Mouse (Mus musculus) heart, embryonic 10.5 days (tissue): Measurements from ENCODE around the gene Bloc1s1. TPM values are rescaled to one million over a fixed set of nuclear protein-coding genes. Genes with fewer than 3 reads are reported as not detected.
A peak's percentile ranks its signal among the peaks of the same experiment; 100 is the strongest.

Experiments used
- DNase-seq: peaks from one replicate; pipeline ENCODE4 v3.0.0-alpha.2; 2017; ENCODE audit warnings: low spot score
- H3K27ac ChIP-seq: fragments of 300-500 bp; sonication (generic); 2 replicates; pipeline ENCODE4 v1.5.1; 2016; ENCODE audit warnings: mild to moderate bottlenecking
- H3K27me3 ChIP-seq: fragments of 300-500 bp; sonication (generic); 2 replicates; pipeline ENCODE4 v1.6.1; 2016; ENCODE audit warnings: mild to moderate bottlenecking; ENCODE audit not compliant: poor library complexity, insufficient read depth, severe bottlenecking
- H3K36me3 ChIP-seq: fragments of 300-500 bp; sonication (generic); 2 replicates; pipeline ENCODE4 v1.6.1; 2016; ENCODE audit warnings: mild to moderate bottlenecking, moderate library complexity
- H3K4me1 ChIP-seq: fragments of 300-500 bp; sonication (generic); 2 replicates; pipeline ENCODE4 v1.6.1; 2016; ENCODE audit warnings: mild to moderate bottlenecking
- H3K4me3 ChIP-seq: fragments of 300-500 bp; sonication (generic); 2 replicates; pipeline ENCODE4 v1.5.1; 2016; ENCODE audit warnings: mild to moderate bottlenecking, moderate library complexity
- H3K9me3 ChIP-seq: fragments of 300-500 bp; sonication (generic); 2 replicates; pipeline ENCODE4 v1.6.1; 2016; ENCODE audit warnings: mild to moderate bottlenecking, moderate library complexity
- whole genome bisulfite sequencing: fragments of 180-500 bp; shearing (Covaris S2); methylation state at CpG from one replicate; pipeline ENCODE4 v1.1.7; 2016; 5-methylcytosine and 5-hydroxymethylcytosine counted together
- polyA plus RNA-seq: library from polyadenylated mRNA; unstranded; fragments of >200 nt; fragmentation: Nextera tagmentation; extraction: Ambion mirVana; gene quantifications from 2 replicates; pipeline ENCODE4 v1.2.1, GENCODE M21; 2016

Bloc1s1 gene
- polyA plus RNA-seq, 1 experiment from 2014 or later = 194 TPM

GRCm38 (mm10) chr10:128923013-128923691, 683 bp downstream of the Bloc1s1 start:
- Histone ChIP-seq H3K36me3 (peaks cover 2% of the 10 kb centered on the region; the same call in 1 of the 2 replicates), H3K9me3 (no peaks in the 10 kb centered on the region), H3K27me3 (0 out of 2 replicates have a peak, but pooled peaks cover 10% of the 10 kb centered on the region), H3K27ac (peak overlapping the region; percentile 91), H3K4me3 (peak overlapping the region; percentile 87), H3K4me1 (peaks cover 42% of the 10 kb centered on the region)
- DNase-seq = peak; percentile 96
- under 1% methylated on average over 42 of the region's 42 CpGs for WGBS

GRCm38 (mm10) chr10:128922822-128923012, 1.1 kb downstream of the Bloc1s1 start, which contains the start of gene Rdh5:
Gene Rdh5 (minus strand): TSS chr10:128922888.
- Histone ChIP-seq H3K9me3 (no peaks in the 10 kb centered on the region), H3K27me3 (0 out of 2 replicates have a peak, but pooled peaks cover 5% of the 10 kb centered on the region), H3K4me1 (peaks cover 42% of the 10 kb centered on the region), H3K27ac (peak within 1 kb of the TSS; percentile 91), H3K4me3 (peak within 1 kb of the TSS; percentile 87), H3K36me3 (peaks cover 7% of the 10 kb centered on the region; the same call in 1 of the 2 replicates)
- 6% methylated on average over 1 of the region's 1 CpGs for WGBS
- DNase-seq = no peak

- Histone ChIP-seq H3K9me3 (no peaks in the 10 kb centered on the region), H3K27me3 (no peaks in the 10 kb centered on the region), H3K4me3 (peak overlapping the region; percentile 87), H3K4me1 (peaks cover 42% of the 10 kb centered on the region), H3K27ac (peak overlapping the region; percentile 91), H3K36me3 (peaks cover 12% of the 10 kb centered on the region)
- WGBS = 67% methylated on average over 16 of the region's 16 CpGs
- DNase-seq = no peak
These were observed 1.7 kb downstream of the Bloc1s1 start for GRCm38 (mm10) chr10:128921883-128922821.

- Histone ChIP-seq H3K9me3 (no peaks in the 10 kb centered on the region), H3K27me3 (no peaks in the 10 kb centered on the region), H3K4me3 (no peak overlapping the region), H3K27ac (no peak overlapping the region), H3K36me3 (peaks cover 21% of the 10 kb centered on the region), H3K4me1 (peaks cover 42% of the 10 kb centered on the region)
- WGBS = 68% methylated on average over 1 of the region's 1 CpGs
- no peak for DNase-seq
These were observed 2.6 kb downstream of the Bloc1s1 start for GRCm38 (mm10) chr10:128921251-128921650.

- H3K9me3 ChIP-seq = no peaks in the 10 kb centered on the region
- peaks cover 24% of the 10 kb centered on the region for H3K36me3 ChIP-seq
- no peak overlapping the region for H3K4me3 ChIP-seq
- WGBS = 65% methylated on average over 3 of the region's 3 CpGs
- no peak overlapping the region for H3K27ac ChIP-seq
- no peak for DNase-seq
- no peaks in the 10 kb centered on the region for H3K27me3 ChIP-seq
- peaks cover 42% of the 10 kb centered on the region for H3K4me1 ChIP-seq
These were observed 3.1 kb downstream of the Bloc1s1 start for GRCm38 (mm10) chr10:128920736-128921161.

- peaks cover 28% of the 10 kb centered on the region for H3K36me3 ChIP-seq
- WGBS = 80% methylated on average over 7 of the region's 7 CpGs
These were observed 3.9 kb downstream of the Bloc1s1 start for GRCm38 (mm10) chr10:128919966-128920365.

GRCm38 (mm10) chr10:128919203-128919631, 4.6 kb downstream of the Bloc1s1 start:
- DNase-seq = no peak
- no peak overlapping the region for H3K27ac ChIP-seq
- WGBS = 29% methylated on average over 6 of the region's 6 CpGs
- peaks cover 35% of the 10 kb centered on the region for H3K36me3 ChIP-seq
- H3K27me3 ChIP-seq = no peaks in the 10 kb centered on the region
- H3K4me3 ChIP-seq = no peak overlapping the region
- peaks cover 42% of the 10 kb centered on the region for H3K4me1 ChIP-seq
- H3K9me3 ChIP-seq = no peaks in the 10 kb centered on the region

More at GRCm38 (mm10) chr10:128919966-128920365, 3.9 kb downstream of the Bloc1s1 start:
- no peaks in the 10 kb centered on the region for H3K27me3 ChIP-seq
- H3K4me3 ChIP-seq = no peak overlapping the region
- no peak overlapping the region for H3K27ac ChIP-seq
- DNase-seq = no peak
- H3K4me1 ChIP-seq = peaks cover 42% of the 10 kb centered on the region
- no peaks in the 10 kb centered on the region for H3K9me3 ChIP-seq

GRCm38 (mm10) chr10:128918246-128918645, 5.6 kb downstream of the Bloc1s1 start:
- Histone ChIP-seq H3K36me3 (peaks cover 44% of the 10 kb centered on the region), H3K4me1 (peaks cover 36% of the 10 kb centered on the region), H3K27me3 (no peaks in the 10 kb centered on the region), H3K27ac (no peak overlapping the region), H3K4me3 (no peak overlapping the region), H3K9me3 (no peaks in the 10 kb centered on the region)
- WGBS = 79% methylated on average over 7 of the region's 7 CpGs
- no peak for DNase-seq

GRCm38 (mm10) chr10:128917400-128917799, 6.4 kb downstream of the Bloc1s1 start:
- WGBS = 89% methylated on average over 6 of the region's 6 CpGs
- H3K27me3 ChIP-seq = no peaks in the 10 kb centered on the region
- H3K4me1 ChIP-seq = peaks cover 37% of the 10 kb centered on the region
- H3K9me3 ChIP-seq = no peaks in the 10 kb centered on the region
- no peak for DNase-seq
- no peak overlapping the region for H3K27ac ChIP-seq
- peaks cover 53% of the 10 kb centered on the region for H3K36me3 ChIP-seq
- no peak overlapping the region for H3K4me3 ChIP-seq

GRCm38 (mm10) chr10:128916665-128917064, 7.2 kb downstream of the Bloc1s1 start:
- peaks cover 60% of the 10 kb centered on the region for H3K36me3 ChIP-seq
- H3K27me3 ChIP-seq = no peaks in the 10 kb centered on the region
- H3K27ac ChIP-seq = no peak overlapping the region
- no peaks in the 10 kb centered on the region for H3K9me3 ChIP-seq
- WGBS = 85% methylated on average over 3 of the region's 3 CpGs
- peaks cover 33% of the 10 kb centered on the region for H3K4me1 ChIP-seq
- no peak for DNase-seq
- H3K4me3 ChIP-seq = no peak overlapping the region

- 92% methylated on average over 2 of the region's 2 CpGs for WGBS
- no peaks in the 10 kb centered on the region for H3K9me3 ChIP-seq
- no peak overlapping the region for H3K27ac ChIP-seq
- no peaks in the 10 kb centered on the region for H3K27me3 ChIP-seq
- H3K36me3 ChIP-seq = peaks cover 67% of the 10 kb centered on the region
- DNase-seq = no peak
- H3K4me1 ChIP-seq = peaks cover 34% of the 10 kb centered on the region
- H3K4me3 ChIP-seq = no peak overlapping the region
These were observed 8.3 kb downstream of the Bloc1s1 start for GRCm38 (mm10) chr10:128915550-128915949.

- no peaks in the 10 kb centered on the region for H3K27me3 ChIP-seq
- H3K36me3 ChIP-seq = peaks cover 67% of the 10 kb centered on the region
- 86% methylated on average over 12 of the region's 12 CpGs for WGBS
- H3K4me3 ChIP-seq = no peak overlapping the region
- no peak for DNase-seq
- peaks cover 30% of the 10 kb centered on the region for H3K4me1 ChIP-seq
- H3K9me3 ChIP-seq = no peaks in the 10 kb centered on the region
- no peak overlapping the region for H3K27ac ChIP-seq
These were observed 10.1 kb downstream of the Bloc1s1 start for GRCm38 (mm10) chr10:128913696-128914095.

GRCm38 (mm10) chr10:128913219-128913618, 10.6 kb downstream of the Bloc1s1 start:
- H3K36me3 ChIP-seq = peaks cover 66% of the 10 kb centered on the region
- H3K4me1 ChIP-seq = peaks cover 30% of the 10 kb centered on the region
- H3K4me3 ChIP-seq = 0 out of 2 replicates have a peak overlapping the region, but pooled peaks have one; percentile 15
- peak; percentile 93 for DNase-seq
- WGBS = 8% methylated on average over 5 of the region's 5 CpGs
- no peaks in the 10 kb centered on the region for H3K9me3 ChIP-seq
- 0 out of 2 replicates have a peak, but pooled peaks cover 3% of the 10 kb centered on the region for H3K27me3 ChIP-seq
- no peak overlapping the region for H3K27ac ChIP-seq
